Mouse (Mus musculus) kidney, adult 18-20 months (tissue): ENCODE measurements around the gene Mypn.

Experiments
- DNase-seq: peaks from one replicate; pipeline ENCODE4 v3.0.0; 2021

Mypn gene

GRCm38 (mm10) chr10:63192736-63193135 lies 11.0 kb downstream of the Mypn start:
- DNase-seq = no peak

DNA sequence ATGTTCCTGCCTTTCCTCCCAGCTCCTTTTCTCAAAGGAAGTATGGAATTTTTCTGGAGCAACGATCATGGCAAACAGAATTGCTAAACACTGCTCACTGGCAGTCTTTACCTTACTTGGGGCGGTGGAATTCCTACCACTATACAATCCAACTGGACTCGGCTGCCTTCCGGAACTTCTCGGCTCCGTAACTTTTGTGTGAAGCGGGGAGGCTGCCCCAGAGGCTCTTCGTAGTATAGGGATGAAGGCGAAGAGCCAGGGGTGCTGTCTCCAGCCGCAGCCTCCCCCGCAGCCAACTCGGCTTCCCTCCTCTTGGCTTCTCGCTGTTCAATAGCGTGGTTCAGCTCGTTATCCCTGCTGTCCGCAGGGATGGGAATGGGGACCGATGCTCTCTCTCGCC lies 11.5 kb downstream of the Mypn start:
- no peak for DNase-seq

DNA sequence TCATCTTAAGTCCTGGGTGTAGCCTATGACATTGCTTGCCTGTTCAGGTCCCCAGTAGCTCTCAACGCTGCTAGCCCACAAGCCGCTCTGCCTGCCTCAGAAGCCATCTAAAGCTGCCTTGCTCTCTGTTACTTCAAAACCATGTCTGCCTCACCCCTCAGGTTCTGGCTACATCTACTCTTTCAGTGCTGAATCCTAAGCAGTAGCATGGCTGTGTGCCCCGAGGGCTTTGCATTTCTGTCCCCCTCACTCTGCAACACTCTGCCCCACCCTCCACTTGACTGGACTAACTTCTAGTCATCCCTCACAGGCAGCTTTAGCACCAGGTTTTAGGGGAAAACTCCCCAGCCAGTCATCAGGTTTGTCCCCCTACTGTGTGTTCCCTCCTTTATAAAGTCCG lies 19.3 kb downstream of the Mypn start:
- DNase-seq = no peak

DNA sequence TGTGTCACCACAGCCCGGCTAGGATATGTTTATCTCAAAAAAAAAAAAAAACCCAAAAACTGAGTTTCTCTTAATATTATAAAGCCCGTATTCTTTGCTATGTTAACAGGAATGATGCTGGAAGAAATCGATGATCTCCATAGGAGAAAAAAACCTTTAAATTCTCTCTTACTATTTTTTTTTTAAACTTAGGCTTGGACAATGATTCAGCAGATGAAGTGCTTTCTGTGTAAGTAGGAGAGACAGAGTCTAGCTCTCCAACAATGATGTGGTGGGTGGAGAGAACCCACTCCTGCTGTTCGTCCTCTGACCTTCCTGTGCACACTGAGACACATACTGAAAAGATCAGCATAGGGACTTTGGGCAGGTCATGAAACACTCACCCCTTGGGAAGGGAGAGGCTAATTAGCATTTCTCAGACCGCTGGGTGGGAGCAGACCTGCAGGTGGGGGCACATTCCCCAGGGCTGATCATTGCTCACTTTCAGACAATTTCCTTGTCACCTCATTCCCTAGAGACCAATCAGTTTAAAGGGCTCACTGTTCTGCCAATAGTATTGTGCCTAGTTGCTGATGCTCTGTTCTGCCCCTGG lies 21.5 kb downstream of the Mypn start:
- DNase-seq = no peak

GRCm38 (mm10) chr10:63181166-63181565 lies 22.6 kb downstream of the Mypn start:
- DNase-seq = no peak

GRCm38 (mm10) chr10:63179524-63179923 lies 24.2 kb downstream of the Mypn start:
- no peak for DNase-seq

DNA sequence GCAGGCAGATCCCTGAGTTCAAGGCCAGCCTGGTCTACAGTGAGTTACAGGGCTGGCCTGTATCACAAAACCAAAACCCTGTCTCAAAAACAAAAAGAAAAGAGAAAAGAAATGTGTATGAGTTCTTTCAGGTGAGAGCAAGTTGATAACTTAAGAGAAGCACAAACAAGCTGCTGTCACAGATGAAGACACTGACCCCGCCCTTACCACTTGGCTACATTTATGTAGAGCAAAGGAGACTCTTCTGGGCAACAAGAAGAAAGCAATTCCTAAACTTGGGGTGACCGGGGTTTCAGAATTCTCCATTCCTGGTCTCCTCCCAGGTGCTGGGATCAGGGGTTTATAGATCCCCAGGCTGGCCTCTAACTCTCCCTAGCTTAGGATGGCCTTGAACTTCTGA lies 25.4 kb downstream of the Mypn start:
- DNase-seq = no peak

- no peak for DNase-seq
Observed at GRCm38 (mm10) chr10:63177286-63178140, 26.2 kb downstream of the Mypn start.

- no peak for DNase-seq
Observed at GRCm38 (mm10) chr10:63176471-63176931, 27.3 kb downstream of the Mypn start.

GRCm38 (mm10) chr10:63172089-63172488 lies 31.7 kb downstream of the Mypn start:
- DNase-seq = no peak

DNA sequence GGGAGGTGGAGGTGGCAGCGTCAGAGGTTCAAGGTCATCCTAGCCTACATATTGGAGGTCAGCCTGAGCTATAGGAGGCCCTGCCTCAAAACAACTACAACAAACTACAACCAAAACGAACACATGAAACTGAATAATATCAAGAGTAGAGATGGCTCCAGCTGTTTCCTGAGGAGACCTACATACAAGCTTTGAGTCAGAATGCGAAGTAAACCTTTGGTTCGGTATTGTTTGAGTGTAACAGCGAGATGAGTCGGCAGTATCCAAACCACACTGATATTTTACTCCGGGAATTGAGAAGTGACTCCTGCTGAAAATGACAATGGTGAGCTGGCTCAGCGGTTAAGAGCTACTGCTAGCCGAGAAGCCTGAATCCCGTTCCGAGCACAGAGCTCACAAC lies 34.2 kb downstream of the Mypn start:
- DNase-seq = no peak

- no peak for DNase-seq
Observed at GRCm38 (mm10) chr10:63168124-63168523, 35.6 kb downstream of the Mypn start.

GRCm38 (mm10) chr10:63167241-63167995 lies 36.3 kb downstream of the Mypn start:
- no peak for DNase-seq

DNA sequence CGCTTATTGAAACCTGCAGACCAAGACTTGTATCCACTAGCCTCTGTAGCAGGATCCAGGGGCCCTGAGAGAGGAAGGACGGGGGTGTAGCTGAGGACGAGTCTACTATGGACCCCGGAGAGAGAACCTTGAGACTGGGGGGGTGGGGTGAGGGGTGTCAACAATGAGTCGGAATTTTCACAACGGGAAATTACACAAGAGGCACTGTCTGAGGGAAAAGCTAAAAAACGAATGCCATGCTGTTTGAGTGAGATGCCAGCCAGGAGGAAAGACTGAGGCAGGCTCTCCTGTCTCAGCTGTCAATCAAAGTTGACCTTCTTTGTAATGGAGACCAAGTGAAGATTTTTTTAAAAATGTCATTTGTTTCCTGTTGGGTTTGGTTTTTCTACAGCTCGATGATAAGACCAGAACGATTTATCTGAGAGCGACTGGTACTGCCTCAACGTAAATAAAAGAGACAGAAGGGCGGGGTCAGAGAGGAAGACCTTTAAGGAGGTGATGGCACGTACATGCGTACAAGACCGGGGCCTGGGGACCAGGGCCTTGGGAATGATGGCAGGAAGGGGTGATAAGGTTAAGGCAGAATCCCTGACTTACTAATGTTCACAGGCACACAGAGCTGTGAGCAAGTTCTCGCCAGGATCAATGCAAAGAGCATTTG lies 37.9 kb downstream of the Mypn start:
- DNase-seq = no peak

GRCm38 (mm10) chr10:63161240-63161639 lies 42.5 kb downstream of the Mypn start:
- no peak for DNase-seq

DNA sequence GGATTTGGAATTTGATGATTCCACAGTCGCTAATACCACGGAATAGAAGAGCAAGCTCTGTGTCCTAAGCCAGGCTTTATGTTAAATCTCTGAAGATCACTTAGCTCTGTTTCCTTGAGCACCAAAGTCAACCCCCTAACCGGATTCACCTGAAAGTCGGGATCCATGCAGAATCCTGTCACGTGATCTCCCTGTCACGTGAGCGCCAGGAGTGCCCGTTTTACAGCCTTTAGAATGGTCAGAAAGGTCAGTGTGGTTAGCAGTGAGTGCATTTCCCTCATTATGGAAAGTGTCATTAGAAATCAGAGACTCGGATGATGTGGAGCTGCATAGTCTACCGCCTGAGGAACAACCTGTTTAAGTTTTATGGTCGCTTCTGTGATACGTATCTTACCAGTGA lies 43.1 kb downstream of the Mypn start:
- DNase-seq = no peak

DNA sequence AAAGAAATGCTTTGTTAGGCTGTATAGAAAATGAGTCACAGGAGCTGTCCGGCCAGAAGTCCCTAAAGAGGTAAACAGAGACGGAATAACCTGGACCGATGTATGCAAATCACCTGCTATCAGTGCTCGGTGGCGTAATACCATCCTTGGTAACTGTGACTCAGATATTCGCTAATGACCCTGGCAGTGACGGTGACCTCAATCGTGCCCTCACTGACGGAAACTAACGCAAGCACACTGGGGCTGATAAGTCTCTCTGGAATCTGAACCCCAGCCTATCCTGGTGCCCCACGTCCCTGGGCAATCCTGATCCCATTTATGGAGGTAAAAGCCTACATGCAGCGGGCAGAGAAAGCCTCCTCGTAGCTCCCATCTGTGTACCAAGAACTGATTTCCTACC lies 45.6 kb downstream of the Mypn start:
- no peak for DNase-seq

DNA sequence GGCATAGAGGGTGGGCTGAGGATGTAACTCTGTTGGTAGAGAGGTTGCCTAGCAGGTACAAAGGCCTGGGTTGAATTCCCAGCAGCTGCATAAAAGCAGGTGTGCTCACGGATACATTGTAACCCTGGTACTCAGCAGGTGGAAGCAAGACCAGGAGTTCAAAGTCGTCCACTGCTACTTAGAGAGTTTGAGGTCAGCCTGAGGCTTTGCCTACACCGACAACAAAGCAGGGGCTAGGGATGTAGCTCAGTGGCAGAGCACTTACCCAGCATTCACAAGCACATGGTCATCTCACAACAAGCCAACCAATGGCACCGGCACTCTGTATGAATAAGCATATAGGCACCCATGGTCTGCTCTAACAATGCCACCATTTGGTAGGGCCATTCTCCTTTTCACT lies 46.3 kb downstream of the Mypn start:
- no peak for DNase-seq

DNA sequence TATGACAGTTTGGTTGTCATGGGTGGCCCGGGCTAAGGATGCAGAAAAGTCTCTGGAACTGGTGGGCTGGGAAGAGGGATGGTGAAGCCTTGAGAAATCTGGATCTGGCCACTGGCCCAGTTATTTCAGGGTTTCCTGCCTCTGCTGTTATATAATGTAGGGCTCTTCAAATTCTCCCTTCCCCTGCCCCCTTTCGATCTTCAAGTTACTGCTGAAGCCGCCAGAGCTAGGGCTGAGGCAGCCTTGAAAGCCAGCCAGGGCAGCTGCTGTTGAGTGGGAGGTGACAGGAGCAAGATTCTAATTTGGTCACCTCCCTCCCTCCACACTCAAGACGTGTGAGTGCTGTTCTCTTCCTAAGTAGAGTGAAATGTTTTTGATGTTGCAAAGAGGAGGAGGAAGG lies 46.8 kb downstream of the Mypn start:
- no peak for DNase-seq

- no peak for DNase-seq
Observed at GRCm38 (mm10) chr10:63156351-63156750, 47.4 kb downstream of the Mypn start.

GRCm38 (mm10) chr10:63155668-63156350 lies 47.9 kb downstream of the Mypn start:
- DNase-seq = peak; percentile 34

DNA sequence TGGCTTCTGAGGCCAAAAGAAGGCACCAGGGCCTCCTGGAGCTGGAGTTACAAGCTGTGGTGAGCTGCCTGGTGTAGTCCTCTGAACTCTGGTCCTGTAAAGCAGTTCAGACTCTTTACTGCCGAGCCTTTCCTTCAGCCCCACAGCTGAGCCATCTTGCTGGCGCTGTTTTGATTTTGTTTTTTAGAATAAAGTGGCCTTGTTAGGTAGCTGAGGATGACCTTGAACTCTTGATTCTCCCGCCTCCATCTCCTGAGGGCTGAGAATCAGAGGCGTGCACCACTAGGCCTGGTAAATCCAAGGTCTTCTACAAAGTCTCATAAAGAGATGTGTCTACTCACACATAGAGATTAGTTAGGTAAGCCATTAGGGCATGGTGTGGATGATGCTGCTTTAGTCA lies 49.0 kb downstream of the Mypn start:
- no peak for DNase-seq

GRCm38 (mm10) chr10:63154226-63154625 lies 49.5 kb downstream of the Mypn start:
- no peak for DNase-seq
